Mouse (Mus musculus) intestine, embryonic 14.5 days (tissue): ENCODE data around the gene Ikbke. TPM values are rescaled to one million over a fixed set of nuclear protein-coding genes. Genes with fewer than 3 reads are reported as not detected.

Experiments used
- ATAC-seq: fragments of 200-750 bp; cut with Nextera tagmentation; replicated peaks from 2 replicates; pipeline ENCODE4 v1.8.0; 2017; ENCODE audit warnings: low read depth, moderate number of reproducible peaks, moderate TSS enrichment, moderate library complexity; ENCODE audit not compliant: low FRiP score, low TSS enrichment
- DNase-seq: peaks from one replicate; pipeline ENCODE4 v3.0.0-alpha.2; 2018; ENCODE audit warnings: low spot score
- H3K27ac ChIP-seq: fragments of 300-500 bp; sonication (generic); 2 replicates; pipeline ENCODE4 v1.5.1; 2014; ENCODE audit warnings: low read depth, mild to moderate bottlenecking, control low read depth
- H3K27me3 ChIP-seq: fragments of 300-500 bp; sonication (generic); replicated peaks from 2 replicates; pipeline ENCODE4 v1.6.1; 2014; ENCODE audit warnings: low read length, control low read depth; ENCODE audit not compliant: control insufficient read depth, insufficient read depth
- H3K36me3 ChIP-seq: fragments of 300-500 bp; sonication (generic); 2 replicates; pipeline ENCODE4 v1.6.1; 2014; ENCODE audit warnings: low read length, control low read depth; ENCODE audit not compliant: control insufficient read depth, insufficient read depth
- H3K4me1 ChIP-seq: fragments of 300-500 bp; sonication (generic); replicated peaks from 2 replicates; pipeline ENCODE4 v1.6.1; 2014; ENCODE audit warnings: low read length, control low read depth, mixed read lengths; ENCODE audit not compliant: control insufficient read depth, insufficient read depth
- H3K4me2 ChIP-seq: fragments of 300-500 bp; sonication (generic); 2 replicates; pipeline ENCODE4 v1.6.1; 2014; ENCODE audit warnings: low read length
- H3K4me3 ChIP-seq: fragments of 300-500 bp; sonication (generic); 2 replicates; pipeline ENCODE4 v1.5.1; 2014; ENCODE audit warnings: low read depth, low read length, control low read depth, mixed read lengths
- H3K9ac ChIP-seq: fragments of 300-500 bp; sonication (generic); 2 replicates; pipeline ENCODE4 v1.6.1; 2014; ENCODE audit warnings: mild to moderate bottlenecking, low read length
- H3K9me3 ChIP-seq: fragments of 300-500 bp; sonication (generic); 2 replicates; pipeline ENCODE4 v1.6.1; 2016; ENCODE audit warnings: low read length, control low read depth; ENCODE audit not compliant: control insufficient read depth
- WGBS: fragments of 180-500 bp; shearing (Covaris S2); extraction: QIAGEN DNeasy Blood & Tissue Kit; methylation state at CpG from one replicate; pipeline ENCODE4 v1.1.7; 2014; 5-methylcytosine and 5-hydroxymethylcytosine counted together
- polyA plus RNA-seq: library from polyadenylated mRNA; unstranded; fragments of >200 nt; fragmentation: Nextera tagmentation; extraction: Ambion mirVana; gene quantifications from 2 replicates; pipeline ENCODE4 v1.2.1, GENCODE M21; 2014

The Ikbke gene
- polyA plus RNA-seq, 1 experiment from 2014 or later = 4.7 TPM

GRCm38 (mm10) chr1:131206342-131206741, 73.1 kb downstream of the Ikbke start:
- no peak overlapping the region for H3K9ac ChIP-seq
- no peak overlapping the region for H3K27ac ChIP-seq
- no peaks in the 10 kb centered on the region for H3K27me3 ChIP-seq
- H3K4me2 ChIP-seq = no peak overlapping the region
- H3K36me3 ChIP-seq = no peaks in the 10 kb centered on the region
- no peaks in the 10 kb centered on the region for H3K9me3 ChIP-seq
- ATAC-seq (no peak), DNase-seq (no peak)
- H3K4me3 ChIP-seq = no peak overlapping the region
- WGBS = 79% methylated on average over 5 of the region's 5 CpGs
- no peaks in the 10 kb centered on the region; the same call in 1 of the 2 replicates for H3K4me1 ChIP-seq

GRCm38 (mm10) chr1:131204461-131204860, 74.9 kb downstream of the Ikbke start:
- no peak overlapping the region for H3K4me2 ChIP-seq
- whole genome bisulfite sequencing = 70% methylated on average over 8 of the region's 8 CpGs
- DNase-seq = no peak
- no peak overlapping the region for H3K27ac ChIP-seq
- no peak for ATAC-seq
- no peaks in the 10 kb centered on the region for H3K9me3 ChIP-seq
- no peak overlapping the region for H3K9ac ChIP-seq
- H3K4me3 ChIP-seq = no peak overlapping the region
- H3K36me3 ChIP-seq = no peaks in the 10 kb centered on the region
- no peaks in the 10 kb centered on the region for H3K27me3 ChIP-seq
- H3K4me1 ChIP-seq = no peaks in the 10 kb centered on the region; the same call in 1 of the 2 replicates

Other genes with a start within 250 kb of the Ikbke start
- gene Mapkapk2, start 181.8 kb downstream of the Ikbke start, polyA plus RNA-seq = 58.1 and 62.4 TPM in 2 replicates
- 5.6 and 5.7 TPM in 2 replicates for gene Dyrk3, start 141.3 kb downstream of the Ikbke start, polyA plus RNA-seq
- 62.8 and 66.0 TPM in 2 replicates for gene Eif2d, start 126.4 kb downstream of the Ikbke start, polyA plus RNA-seq
- 2.7 and 2.9 TPM in 2 replicates for gene Rassf5, start 34.3 kb downstream of the Ikbke start, polyA plus RNA-seq
- gene Srgap2, start 247.7 kb upstream of the Ikbke start, polyA plus RNA-seq = 14.3 and 16.4 TPM in 2 replicates
- gene Fam72a, start 248.3 kb upstream of the Ikbke start, polyA plus RNA-seq = 2.8 and 3.0 TPM in 2 replicates